Mouse (Mus musculus) megakaryocyte, embryonic 14.5 days (primary cell): ENCODE measurements around the gene Zc3h10.

Experiments
- FLI1 ChIP-seq: IDR thresholded peaks from 2 replicates; pipeline ENCODE4 v1.6.1; 2012; ENCODE audit warnings: low read length, inconsistent platforms, mixed read lengths
- GATA1 ChIP-seq: IDR thresholded peaks from 3 replicates; pipeline ENCODE4 v1.6.1; 2012; ENCODE audit warnings: mixed read lengths, low read length, inconsistent platforms, borderline replicate concordance

- TF ChIP-seq FLI1 (no peak), GATA1 (no peak)
These were observed 39.3 kb downstream of the Zc3h10 start for GRCm38 (mm10) chr10:128508260-128508659.
